Mouse (Mus musculus) olfactory bulb, adult 2 months (tissue): ENCODE data around the gene Nubpl.

Experiments
- CTCF ChIP-seq: fragments of 200-500 bp; IDR thresholded peaks from 2 replicates; pipeline ENCODE4 v1.5.1; 2012; ENCODE audit warnings: low read depth, mild to moderate bottlenecking, low read length, moderate library complexity; ENCODE audit not compliant: insufficient read depth
- POLR2A ChIP-seq: fragments of 200-500 bp; IDR thresholded peaks from 2 replicates; pipeline ENCODE4 v1.6.1; 2012; ENCODE audit warnings: mild to moderate bottlenecking, low read depth, low read length, moderate library complexity; ENCODE audit not compliant: insufficient read depth

DNA sequence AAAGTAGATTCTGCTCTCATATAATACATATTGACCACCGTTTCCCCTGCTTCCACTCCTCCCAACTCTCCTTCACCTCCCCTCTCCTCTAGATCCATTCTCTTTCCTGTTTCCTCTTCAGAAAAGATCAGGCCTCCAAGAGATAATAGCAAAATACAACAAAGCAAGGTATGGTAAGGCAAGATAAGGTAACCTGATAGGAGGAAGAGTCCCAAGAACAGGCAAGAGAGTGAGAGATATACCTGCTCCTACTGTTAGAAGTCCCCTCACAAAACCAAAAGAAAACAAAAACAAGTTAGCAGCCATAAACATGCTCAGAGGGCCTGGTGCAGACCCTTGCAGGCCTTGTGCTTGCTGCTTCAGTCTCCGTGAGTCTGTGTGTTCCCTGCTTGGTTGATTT, 49.1 kb downstream of the Nubpl start:
- no peak for TF ChIP-seq POLR2A
- TF ChIP-seq CTCF, result no peak
